ENCODE assay signal across 13 mouse cellular contexts in genomic region chr14:74099696-74100095, GRCm38 (mm10).
"Had no signal": no experiment of that assay in that cellular context is flagged by ENCODE, and none has a peak within 500 bp of the region (broad histone marks: within the 10 kb centered on the region; RNA-seq: fewer than 3 reads in every experiment).

No protein-coding gene starts in this region.

- H3K9ac ChIP-seq: limb, embryonic 15.5 days; liver, embryonic 12.5 days; lung, embryonic 15.5 days; midbrain, embryonic 12.5 days; neural tube, embryonic 13.5 days; stomach, embryonic 15.5 days had no signal

- H3K27ac ChIP-seq: limb, embryonic 15.5 days; liver, embryonic 12.5 days; lung, embryonic 15.5 days; midbrain, embryonic 12.5 days; neural tube, embryonic 13.5 days; stomach, embryonic 15.5 days had no signal

- H3K4me2 ChIP-seq: limb, embryonic 15.5 days; liver, embryonic 12.5 days; lung, embryonic 15.5 days; midbrain, embryonic 12.5 days; neural tube, embryonic 13.5 days; stomach, embryonic 15.5 days had no signal

- H3K9me3 ChIP-seq: limb, embryonic 15.5 days; liver, embryonic 12.5 days; lung, embryonic 15.5 days; midbrain, embryonic 12.5 days; neural tube, embryonic 13.5 days; stomach, embryonic 15.5 days had no signal

- DNase-seq: kidney, postnatal 25 days; lung, postnatal 14 days; retina, postnatal 1 day; right cerebral cortex, postnatal 14 days; thymus, adult 2 months; thymus, postnatal 25 days had no signal

- H3K27me3 ChIP-seq: limb, embryonic 15.5 days; liver, embryonic 12.5 days; lung, embryonic 15.5 days; midbrain, embryonic 12.5 days; neural tube, embryonic 13.5 days; stomach, embryonic 15.5 days had no signal

- ATAC-seq: liver, embryonic 12.5 days; midbrain, embryonic 16.5 days had no signal

- H3K36me3 ChIP-seq: limb, embryonic 15.5 days; liver, embryonic 12.5 days; lung, embryonic 15.5 days; midbrain, embryonic 12.5 days; neural tube, embryonic 13.5 days; stomach, embryonic 15.5 days had no signal

- H3K4me3 ChIP-seq: limb, embryonic 15.5 days; liver, embryonic 12.5 days; lung, embryonic 15.5 days; midbrain, embryonic 12.5 days; neural tube, embryonic 13.5 days; stomach, embryonic 15.5 days had no signal

- H3K4me1 ChIP-seq: limb, embryonic 15.5 days; liver, embryonic 12.5 days; lung, embryonic 15.5 days; midbrain, embryonic 12.5 days; neural tube, embryonic 13.5 days; stomach, embryonic 15.5 days had no signal
